Mouse (Mus musculus) heart, embryonic 11.5 days (tissue): ENCODE data around the gene Esr1. TPM values are rescaled to one million over a fixed set of nuclear protein-coding genes. Genes with fewer than 3 reads are reported as not detected.

Experiments
- ATAC-seq: fragments of 200-750 bp; cut with Nextera tagmentation; replicated peaks from 2 replicates; pipeline ENCODE4 v1.8.0; 2017; ENCODE audit warnings: moderate library complexity; ENCODE audit not compliant: insufficient number of reproducible peaks, low FRiP score, low TSS enrichment
- H3K27ac ChIP-seq: fragments of 300-500 bp; sonication (generic); 2 replicates; pipeline ENCODE4 v1.5.1; 2014; ENCODE audit warnings: mild to moderate bottlenecking, low read depth, low read length
- H3K27me3 ChIP-seq: fragments of 300-500 bp; sonication (generic); 2 replicates; pipeline ENCODE4 v1.6.1; 2014; ENCODE audit warnings: mild to moderate bottlenecking, low read length, mixed read lengths; ENCODE audit not compliant: control insufficient read depth, insufficient read depth
- H3K36me3 ChIP-seq: fragments of 300-500 bp; sonication (generic); 2 replicates; pipeline ENCODE4 v1.6.1; 2014; ENCODE audit warnings: mild to moderate bottlenecking, low read length, moderate library complexity, mixed read lengths; ENCODE audit not compliant: control insufficient read depth, insufficient read depth
- H3K4me1 ChIP-seq: fragments of 300-500 bp; sonication (generic); 2 replicates; pipeline ENCODE4 v1.6.1; 2014; ENCODE audit warnings: low read length; ENCODE audit not compliant: control insufficient read depth, insufficient read depth
- H3K4me2 ChIP-seq: fragments of 300-500 bp; sonication (generic); 2 replicates; pipeline ENCODE4 v1.6.1; 2014; ENCODE audit warnings: mild to moderate bottlenecking, moderate library complexity
- H3K4me3 ChIP-seq: fragments of 300-500 bp; sonication (generic); 2 replicates; pipeline ENCODE4 v1.5.1; 2014; ENCODE audit warnings: low read depth, low read length
- H3K9ac ChIP-seq: fragments of 300-500 bp; sonication (generic); 2 replicates; pipeline ENCODE4 v1.6.1; 2014; ENCODE audit warnings: mild to moderate bottlenecking, low read depth, low read length, moderate library complexity
- H3K9me3 ChIP-seq: fragments of 300-500 bp; sonication (generic); replicated peaks from 2 replicates; pipeline ENCODE4 v1.6.1; 2016; ENCODE audit warnings: low read length; ENCODE audit not compliant: control insufficient read depth
- WGBS: fragments of 180-500 bp; shearing (Covaris S2); extraction: QIAGEN DNeasy Blood & Tissue Kit; methylation state at CpG from one replicate; pipeline ENCODE4 v1.1.7; 2014; ENCODE audit not compliant: insufficient replicate concordance; 5-methylcytosine and 5-hydroxymethylcytosine counted together
- polyA plus RNA-seq: library from polyadenylated mRNA; unstranded; fragments of >200 nt; fragmentation: Nextera tagmentation; extraction: Ambion mirVana; gene quantifications from 2 replicates; pipeline ENCODE4 v1.2.1, GENCODE M21; 2014

The Esr1 gene
- polyA plus RNA-seq, 1 experiment from 2014 or later: 1.3 TPM

DNA sequence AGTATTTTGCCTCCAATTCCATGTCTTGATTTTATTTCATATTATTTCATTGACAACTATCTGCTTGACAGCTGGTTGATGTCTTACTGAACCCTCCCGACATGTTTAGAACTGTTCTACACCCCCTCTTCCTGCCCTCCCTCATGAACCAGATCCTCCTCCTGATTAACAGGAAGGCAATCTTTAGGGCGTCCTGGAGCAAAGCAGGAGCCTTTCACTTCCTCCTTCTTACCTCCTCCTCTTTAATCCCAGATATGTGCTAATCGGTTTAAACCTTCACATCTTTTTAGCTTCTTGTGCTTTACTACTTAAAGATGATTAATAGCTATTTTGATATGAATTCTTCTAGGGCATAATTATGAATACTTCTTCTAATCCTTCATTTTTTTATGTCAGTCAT is 166.6 kb downstream of the Esr1 start:
- H3K4me1 ChIP-seq: no peaks in the 10 kb centered on the region
- H3K4me2 ChIP-seq: no peak overlapping the region
- no peak overlapping the region for H3K9ac ChIP-seq
- 45% methylated on average over 3 of the region's 3 CpGs for WGBS
- no peak overlapping the region for H3K27ac ChIP-seq
- no peaks in the 10 kb centered on the region for H3K9me3 ChIP-seq
- no peaks in the 10 kb centered on the region for H3K27me3 ChIP-seq
- H3K36me3 ChIP-seq: no peaks in the 10 kb centered on the region
- H3K4me3 ChIP-seq: no peak overlapping the region
- ATAC-seq: no peak

GRCm38 (mm10) chr10:4780926-4781325 is 169.5 kb downstream of the Esr1 start:
- Histone ChIP-seq H3K27me3 (no peaks in the 10 kb centered on the region), H3K9ac (no peak overlapping the region), H3K27ac (no peak overlapping the region), H3K9me3 (no peaks in the 10 kb centered on the region), H3K4me3 (no peak overlapping the region), H3K4me1 (no peaks in the 10 kb centered on the region), H3K4me2 (no peak overlapping the region), H3K36me3 (no peaks in the 10 kb centered on the region)
- WGBS: 24% methylated on average over 6 of the region's 6 CpGs
- no peak for ATAC-seq

GRCm38 (mm10) chr10:4787003-4787628 is 175.7 kb downstream of the Esr1 start:
- no peaks in the 10 kb centered on the region for H3K27me3 ChIP-seq
- ATAC-seq: no peak
- H3K4me2 ChIP-seq: no peak overlapping the region
- H3K4me3 ChIP-seq: no peak overlapping the region
- 74% methylated on average over 5 of the region's 5 CpGs for WGBS
- H3K9me3 ChIP-seq: no peaks in the 10 kb centered on the region
- H3K36me3 ChIP-seq: no peaks in the 10 kb centered on the region
- H3K4me1 ChIP-seq: no peaks in the 10 kb centered on the region
- no peak overlapping the region for H3K27ac ChIP-seq
- no peak overlapping the region for H3K9ac ChIP-seq

DNA sequence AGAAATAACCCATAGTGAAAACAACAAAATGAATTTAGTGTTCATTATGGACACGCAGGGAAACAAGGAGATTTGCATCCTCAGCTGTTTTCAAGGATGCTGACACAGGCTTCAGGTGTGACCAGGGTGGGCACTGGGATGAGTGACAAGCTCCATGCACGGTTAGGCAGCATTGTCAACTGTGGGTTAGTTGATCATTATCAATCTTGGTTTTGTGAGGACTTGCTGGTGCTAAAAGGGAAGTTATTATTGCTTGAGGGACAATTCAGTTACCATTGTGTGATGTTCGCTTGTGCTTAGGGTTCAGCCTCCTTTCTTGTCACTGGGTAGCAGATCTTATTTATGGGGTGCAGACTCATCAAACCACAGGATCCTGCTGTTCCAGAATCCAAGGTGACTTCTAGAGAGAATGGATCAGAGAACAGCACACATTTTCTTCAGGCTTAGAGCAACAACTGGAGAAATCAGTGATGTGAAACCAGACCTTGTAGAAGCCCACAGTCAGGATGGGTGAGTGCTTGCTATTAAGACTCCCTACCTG is 186.9 kb downstream of the Esr1 start:
- Histone ChIP-seq H3K36me3 (no peaks in the 10 kb centered on the region), H3K4me1 (no peaks in the 10 kb centered on the region), H3K9me3 (no peaks in the 10 kb centered on the region), H3K27ac (no peak overlapping the region), H3K9ac (no peak overlapping the region), H3K4me3 (no peak overlapping the region), H3K4me2 (no peak overlapping the region), H3K27me3 (no peaks in the 10 kb centered on the region)
- ATAC-seq: no peak
- WGBS: 65% methylated on average over 3 of the region's 3 CpGs

DNA sequence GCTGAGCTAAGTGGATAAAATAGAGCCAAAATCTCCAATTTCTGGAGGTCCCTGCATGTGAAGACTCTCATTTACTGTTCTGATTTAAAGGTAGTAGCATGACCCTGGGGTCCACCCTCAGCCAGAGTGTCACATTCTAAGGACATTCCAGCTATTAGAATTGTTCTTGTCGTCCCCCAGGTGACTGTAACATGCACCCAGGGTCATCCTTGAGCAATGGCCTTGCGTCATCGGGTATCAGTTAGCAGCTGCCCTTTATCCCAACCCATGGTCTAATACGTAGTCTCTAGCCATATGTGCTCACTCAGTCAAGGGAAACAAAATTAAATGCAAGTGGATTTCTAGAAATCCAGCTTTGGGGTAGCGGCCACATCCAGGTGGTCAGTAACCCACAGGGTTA is 213.0 kb downstream of the Esr1 start:
- Histone ChIP-seq H3K27me3 (no peaks in the 10 kb centered on the region), H3K36me3 (no peaks in the 10 kb centered on the region), H3K9me3 (no peaks in the 10 kb centered on the region), H3K4me1 (no peaks in the 10 kb centered on the region), H3K4me2 (no peak overlapping the region), H3K9ac (no peak overlapping the region), H3K27ac (no peak overlapping the region), H3K4me3 (no peak overlapping the region)
- WGBS: 80% methylated on average over 5 of the region's 5 CpGs
- no peak for ATAC-seq

GRCm38 (mm10) chr10:4830592-4830991 is 219.2 kb downstream of the Esr1 start:
- H3K4me1 ChIP-seq: no peaks in the 10 kb centered on the region
- no peak overlapping the region for H3K4me3 ChIP-seq
- no peak overlapping the region for H3K27ac ChIP-seq
- H3K9ac ChIP-seq: no peak overlapping the region
- H3K4me2 ChIP-seq: no peak overlapping the region
- ATAC-seq: no peak
- no peaks in the 10 kb centered on the region for H3K9me3 ChIP-seq
- 78% methylated on average over 6 of the region's 6 CpGs for WGBS
- no peaks in the 10 kb centered on the region for H3K36me3 ChIP-seq
- H3K27me3 ChIP-seq: no peaks in the 10 kb centered on the region

- Histone ChIP-seq H3K9me3 (no peaks in the 10 kb centered on the region), H3K36me3 (no peaks in the 10 kb centered on the region), H3K4me1 (no peaks in the 10 kb centered on the region), H3K9ac (no peak overlapping the region), H3K27ac (no peak overlapping the region), H3K27me3 (no peaks in the 10 kb centered on the region), H3K4me3 (no peak overlapping the region), H3K4me2 (no peak overlapping the region)
- WGBS: 87% methylated on average over 4 of the region's 4 CpGs
- no peak for ATAC-seq
Measured at GRCm38 (mm10) chr10:4838099-4838498, 226.7 kb downstream of the Esr1 start.

- Histone ChIP-seq H3K27me3 (no peaks in the 10 kb centered on the region), H3K9ac (no peak overlapping the region), H3K4me3 (no peak overlapping the region), H3K4me1 (no peaks in the 10 kb centered on the region), H3K9me3 (no peaks in the 10 kb centered on the region), H3K27ac (no peak overlapping the region), H3K4me2 (no peak overlapping the region), H3K36me3 (no peaks in the 10 kb centered on the region)
- ATAC-seq: no peak
Measured at GRCm38 (mm10) chr10:4841039-4841438, 229.6 kb downstream of the Esr1 start.

- Histone ChIP-seq H3K4me2 (no peak overlapping the region), H3K36me3 (no peaks in the 10 kb centered on the region), H3K27me3 (no peaks in the 10 kb centered on the region), H3K4me3 (no peak overlapping the region), H3K27ac (no peak overlapping the region), H3K4me1 (no peaks in the 10 kb centered on the region), H3K9ac (no peak overlapping the region), H3K9me3 (no peaks in the 10 kb centered on the region)
- no peak for ATAC-seq
- WGBS: 84% methylated on average over 2 of the region's 2 CpGs
Measured at GRCm38 (mm10) chr10:4847523-4847922, 236.1 kb downstream of the Esr1 start.
